Mouse (Mus musculus) cortical plate, adult 2 months (tissue): Measurements from ENCODE around the gene Timeless.

Source experiments
- CTCF ChIP-seq: fragments of 200-500 bp; IDR thresholded peaks from 2 replicates; pipeline ENCODE4 v1.5.1; 2011; ENCODE audit warnings: mild to moderate bottlenecking, control low read depth, low read length; ENCODE audit not compliant: insufficient read depth; ENCODE audit errors: extremely low read depth
- POLR2A ChIP-seq: fragments of 200-500 bp; IDR thresholded peaks from 2 replicates; pipeline ENCODE4 v1.6.1; 2011; ENCODE audit warnings: mild to moderate bottlenecking, low read length, control low read depth; ENCODE audit not compliant: insufficient read depth; ENCODE audit errors: extremely low read depth

DNA sequence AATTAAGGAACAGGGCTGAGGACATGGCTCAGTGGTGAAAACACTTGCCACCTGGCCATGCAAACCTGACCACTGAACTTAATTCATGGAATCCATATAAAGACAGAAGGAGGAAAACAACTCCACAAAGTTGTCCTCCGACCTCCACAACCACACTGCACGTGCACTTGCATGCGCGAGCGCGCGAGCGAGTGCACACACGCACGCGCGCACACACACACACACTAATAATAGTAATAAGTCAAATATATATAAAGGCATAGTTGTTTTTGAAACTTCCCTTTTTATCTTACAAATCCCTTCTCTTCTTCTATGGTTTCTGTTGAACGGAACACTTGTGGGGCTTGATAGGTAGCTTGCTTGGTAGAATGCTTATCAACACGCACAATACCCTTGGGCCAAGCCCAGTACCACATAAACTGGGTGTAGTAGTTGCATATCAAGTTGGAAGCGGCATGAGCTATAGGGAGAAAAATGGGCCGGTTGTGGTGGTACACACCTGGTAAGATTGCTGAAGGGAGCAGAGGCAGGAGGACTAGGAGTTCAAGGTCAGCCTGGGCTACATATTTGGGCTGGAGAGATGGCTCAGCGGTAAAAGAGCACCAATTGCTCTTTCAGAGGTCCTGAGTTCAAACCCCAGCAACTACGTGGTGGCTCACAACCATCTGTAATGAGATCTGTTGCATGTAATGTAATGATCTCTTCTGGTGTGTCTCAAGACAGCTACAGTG is 13.3 kb upstream of the Timeless start:
- no peak for TF ChIP-seq CTCF
- no peak for TF ChIP-seq POLR2A
